Mouse (Mus musculus) T-helper 2 cell (primary cell): ENCODE results near the gene Lrrc29.

Experiments
- in situ Hi-C: fragments of 300-600 bp; cut with MboI, MseI; formaldehyde crosslinking; loops from one replicate; pipeline ENCODE4 v1.15.1; 2025; ENCODE audit warnings: high pct_unique_total_duplicates

Gene Lrrc29

GRCm38 (mm10) chr8:105345061-105345975 is 19.2 kb upstream of the Lrrc29 start:
- in situ Hi-C loops: loop anchor here (25.0 kb wide), 1 partner anchor 717 kb away; the partner anchor contains the start of gene Nfatc3

DNA sequence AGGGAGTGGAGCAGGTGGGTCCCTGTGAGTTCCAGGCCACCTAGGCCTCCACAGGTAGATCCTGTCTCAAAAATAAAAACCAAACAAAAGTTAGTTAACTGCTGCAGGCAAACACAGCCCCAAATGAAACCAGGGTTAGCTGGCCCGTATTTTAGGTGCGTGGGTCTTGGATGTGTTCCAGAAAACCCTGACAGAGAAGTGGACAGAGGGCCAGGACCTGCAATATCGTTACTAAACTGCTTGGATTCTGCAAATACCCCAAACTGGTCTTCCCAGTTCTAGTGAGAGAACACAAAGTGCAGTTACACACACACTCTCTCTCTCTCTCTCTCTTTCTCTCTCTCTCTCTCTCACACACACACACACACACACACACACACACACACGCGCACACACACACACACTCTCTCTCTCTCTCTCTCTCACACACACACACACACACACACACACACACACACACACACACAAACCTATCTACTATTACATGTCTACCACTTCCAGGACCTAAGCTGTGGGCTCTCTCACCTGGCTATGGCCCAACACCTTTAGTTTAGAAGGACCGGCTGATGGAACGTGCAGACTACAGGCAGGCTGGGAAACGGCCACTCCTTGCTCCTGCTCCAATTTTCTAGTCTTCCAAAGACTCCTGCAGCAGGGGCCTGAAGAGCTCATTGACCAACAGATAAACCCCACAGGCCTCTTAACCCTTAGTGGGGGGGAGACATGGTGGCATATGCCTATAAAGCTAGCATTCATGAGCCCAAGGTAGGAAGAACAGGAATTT is 17.9 kb upstream of the Lrrc29 start:
- in situ Hi-C loops: loop anchor here (25.0 kb wide), 1 partner anchor 718 kb away; the partner anchor contains the start of gene Nfatc3

- in situ Hi-C loops: loop anchor here (25.0 kb wide), 1 partner anchor 720 kb away; the partner anchor contains the start of gene Nfatc3
Observed at GRCm38 (mm10) chr8:105342768-105343167, 16.7 kb upstream of the Lrrc29 start.

DNA sequence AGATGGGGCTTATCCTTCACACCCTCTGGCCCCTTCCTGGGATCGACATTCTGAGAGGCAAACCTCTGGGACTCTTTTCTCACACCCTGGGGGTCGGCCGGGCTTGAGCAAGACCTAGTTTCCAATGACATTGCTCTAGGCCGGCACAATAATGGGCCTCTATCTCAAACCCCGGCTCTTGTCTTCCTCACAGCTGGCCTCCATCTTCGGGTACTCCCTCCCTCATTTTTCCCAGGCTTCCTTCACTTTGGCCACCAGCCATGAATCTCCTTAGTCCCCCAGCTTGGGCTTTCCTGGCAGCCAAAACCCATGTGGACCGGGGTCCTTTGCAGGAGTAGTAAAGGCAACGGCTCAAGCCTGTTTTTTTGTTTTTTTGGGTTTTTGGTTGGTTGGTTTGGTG is 15.3 kb upstream of the Lrrc29 start:
- in situ Hi-C loops: loop anchor here (25.0 kb wide), 1 partner anchor 721 kb away; the partner anchor contains the start of gene Nfatc3

GRCm38 (mm10) chr8:105339886-105340635 is 14.0 kb upstream of the Lrrc29 start:
- in situ Hi-C loops: loop anchor here (25.0 kb wide), 1 partner anchor 722 kb away; the partner anchor contains the start of gene Nfatc3

DNA sequence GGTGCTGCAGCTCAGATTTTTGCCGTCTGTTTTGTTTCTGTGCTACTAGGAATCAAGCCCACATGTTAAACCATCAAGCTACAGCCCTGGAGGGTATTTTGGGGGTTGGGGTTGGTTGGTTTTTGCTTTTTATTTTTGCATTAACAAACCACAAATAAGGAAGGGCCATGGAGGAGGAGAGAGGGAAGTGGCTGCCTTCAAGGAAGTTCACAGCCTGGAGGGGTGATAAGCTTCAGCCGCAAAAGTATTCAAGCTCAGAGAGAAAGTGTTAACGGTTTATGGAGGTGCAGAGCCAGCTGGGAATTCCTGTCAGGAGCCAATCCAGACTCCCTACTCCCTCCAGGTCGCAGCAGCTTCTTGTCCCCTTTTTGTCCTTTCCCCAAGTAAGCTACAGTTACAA is 12.9 kb upstream of the Lrrc29 start:
- in situ Hi-C loops: loop anchor here (25.0 kb wide), 1 partner anchor 723 kb away; the partner anchor contains the start of gene Nfatc3

DNA sequence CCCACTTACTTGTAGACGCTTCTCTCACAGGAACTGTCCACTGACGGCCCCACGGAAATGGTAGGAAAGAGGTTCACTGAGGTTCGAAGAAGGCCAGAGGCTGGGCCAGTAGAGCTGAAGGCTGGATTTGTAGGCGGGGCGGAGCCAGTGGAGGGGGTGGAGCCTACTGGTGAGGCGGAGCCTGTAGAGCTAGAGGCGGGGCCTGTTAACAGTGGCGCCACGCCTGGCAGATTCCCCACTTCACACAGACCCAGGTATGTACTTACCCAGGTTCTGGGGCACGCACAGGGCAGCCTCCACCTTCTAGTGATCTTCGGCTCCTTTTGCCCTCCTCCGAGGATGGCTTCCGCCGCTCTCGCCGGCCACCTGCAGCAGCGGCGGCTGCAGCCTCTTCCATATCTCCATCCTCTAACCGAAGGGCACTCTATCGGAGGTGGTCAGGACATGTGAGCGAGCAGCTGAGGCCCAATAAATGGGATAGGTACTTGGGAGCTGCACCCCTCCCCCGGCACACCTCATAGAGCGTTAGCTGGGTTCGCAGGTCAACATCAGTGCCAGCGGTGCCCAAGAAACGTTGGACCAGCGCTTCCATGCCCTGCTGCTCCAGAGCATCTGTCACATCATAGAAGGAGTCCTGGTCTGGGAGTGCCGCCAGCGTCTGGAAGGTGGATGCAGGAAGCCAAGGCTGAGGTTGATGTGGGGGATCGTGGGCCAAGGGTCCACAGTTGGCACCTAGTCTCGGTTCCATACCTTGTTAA is 10.5 kb upstream of the Lrrc29 start:
- in situ Hi-C loops: loop anchor here (25.0 kb wide), 1 partner anchor 726 kb away; the partner anchor contains the start of gene Nfatc3

DNA sequence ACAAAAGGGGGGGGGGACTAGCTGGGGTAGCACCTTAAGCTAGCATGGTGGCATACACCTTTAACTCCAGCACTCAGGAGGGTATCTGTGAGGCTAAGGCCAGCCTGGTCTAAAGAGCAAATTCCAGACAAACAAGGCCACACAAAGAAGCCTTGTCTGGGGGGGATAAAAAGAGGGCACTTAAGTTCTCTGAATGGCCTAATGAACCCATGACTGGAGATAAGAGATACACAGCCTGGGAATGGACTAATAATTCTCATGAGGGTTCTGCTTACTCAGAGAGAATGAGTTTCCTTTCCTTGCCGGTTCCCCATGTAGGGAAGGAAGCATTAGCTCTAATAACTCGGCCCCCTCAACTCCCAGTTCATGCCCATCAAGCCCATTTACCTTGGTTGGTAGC is 6.4 kb upstream of the Lrrc29 start:
- in situ Hi-C loops: loop anchor here (25.0 kb wide), 1 partner anchor 730 kb away; the partner anchor contains the start of gene Nfatc3

- in situ Hi-C loops: loop anchor here (25.0 kb wide), 1 partner anchor 730 kb away; the partner anchor contains the start of gene Nfatc3
Observed at GRCm38 (mm10) chr8:105331931-105332330, 5.9 kb upstream of the Lrrc29 start.

DNA sequence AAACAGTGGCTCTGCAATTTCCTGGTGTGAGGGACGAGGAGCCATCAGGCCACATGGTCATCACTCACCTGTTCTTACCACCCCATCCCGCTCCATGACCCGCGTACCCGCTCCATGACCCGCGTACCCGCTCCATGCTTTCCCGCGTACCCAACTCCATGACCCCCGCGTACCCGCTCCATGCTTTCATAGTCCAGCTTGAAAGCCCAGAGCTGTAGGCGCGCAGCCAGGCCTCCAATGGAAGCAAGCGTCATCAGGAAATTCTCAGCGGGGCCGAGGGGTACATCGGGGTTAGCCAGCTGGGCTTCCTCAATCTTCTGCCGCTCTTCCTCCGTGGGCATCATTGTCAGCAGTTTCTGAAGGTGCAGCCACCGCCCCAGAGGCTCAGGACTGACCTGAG is 5.4 kb upstream of the Lrrc29 start:
- in situ Hi-C loops: loop anchor here (25.0 kb wide), 1 partner anchor 731 kb away; the partner anchor contains the start of gene Nfatc3

DNA sequence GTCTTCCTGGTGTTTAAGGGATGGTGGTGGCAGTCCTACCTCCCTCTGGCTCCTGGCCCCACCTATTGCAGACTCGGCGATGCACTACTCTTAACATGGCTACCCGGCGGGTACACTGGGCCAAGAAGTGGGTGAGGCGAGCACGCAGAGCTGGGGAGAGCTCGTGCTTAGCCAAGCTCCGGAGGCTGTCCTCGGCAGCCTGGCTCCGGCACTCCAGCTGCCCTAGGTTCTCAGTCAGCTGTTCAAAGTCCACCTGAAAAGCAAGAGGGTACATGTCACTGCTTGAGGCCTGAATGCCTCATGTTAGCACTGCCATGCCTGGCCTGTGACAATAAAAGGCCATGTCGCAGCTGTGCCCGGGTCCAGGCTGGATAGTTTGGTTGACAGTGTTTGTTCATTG is 4.2 kb upstream of the Lrrc29 start:
- in situ Hi-C loops: loop anchor here (25.0 kb wide), 1 partner anchor 732 kb away; the partner anchor contains the start of gene Nfatc3

DNA sequence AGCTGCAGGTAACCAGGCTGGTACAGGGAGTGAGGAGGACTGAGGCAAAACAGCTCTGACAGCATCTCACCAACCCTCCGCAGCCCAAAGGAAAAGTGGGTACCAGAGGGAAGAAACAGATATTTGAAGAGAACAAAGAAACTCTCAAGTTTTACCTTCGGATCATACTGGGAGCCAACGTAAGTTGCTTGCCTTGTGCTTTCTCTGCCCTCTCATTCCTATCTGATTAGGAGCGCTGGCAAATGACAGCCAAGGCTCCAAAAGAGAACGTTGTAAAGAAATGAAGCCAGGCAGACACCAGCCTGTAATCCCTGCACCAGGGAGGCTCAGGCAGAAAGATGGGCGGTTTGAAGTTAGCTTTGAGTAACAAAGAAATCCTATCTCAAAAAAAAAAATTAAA is 890 bp upstream of the Lrrc29 start:
- in situ Hi-C loops: loop anchor here (10.0 to 25.0 kb wide), 2 partner anchors 735 to 888 kb away; partner anchors contain the start of genes Nfatc3, Prmt7 and Slc7a6os

- in situ Hi-C loops: loop anchor here (10.0 to 25.0 kb wide), 2 partner anchors 737 to 889 kb away; partner anchors contain the start of genes Nfatc3, Prmt7 and Slc7a6os
Observed at GRCm38 (mm10) chr8:105325641-105326093, 411 bp downstream of the Lrrc29 start.

- in situ Hi-C loops: loop anchor here (10.0 kb wide), 1 partner anchor 892 kb away; the partner anchor contains the start of genes Prmt7 and Slc7a6os
Observed at GRCm38 (mm10) chr8:105323183-105323582, 2.9 kb downstream of the Lrrc29 start.

DNA sequence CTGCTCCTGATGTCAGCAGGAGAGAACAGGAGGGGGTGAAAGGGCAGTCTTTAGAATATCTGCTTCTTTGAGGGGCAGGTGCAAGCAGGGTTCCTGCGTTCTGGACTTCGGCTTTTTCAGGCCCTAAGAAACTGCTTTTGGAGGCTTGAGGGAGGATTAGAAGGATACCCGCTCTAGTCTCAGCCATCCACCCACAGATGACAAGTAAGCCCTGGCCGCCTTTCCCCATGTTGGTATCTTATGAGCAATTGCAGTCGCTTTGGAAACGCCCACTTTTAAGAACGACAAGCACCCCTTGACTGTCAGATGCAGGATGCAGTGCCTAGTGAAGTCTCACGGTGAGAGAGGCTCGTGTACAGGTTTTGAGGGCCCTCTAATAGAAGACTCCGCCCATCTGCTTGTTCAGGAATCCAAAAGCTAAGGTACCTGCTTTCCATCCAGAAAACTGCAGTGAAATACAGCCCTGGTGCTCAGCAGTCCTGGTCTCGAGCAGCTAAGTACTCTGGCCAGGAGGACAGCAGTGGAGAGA is 7.4 kb downstream of the Lrrc29 start:
- in situ Hi-C loops: no loop called here

DNA sequence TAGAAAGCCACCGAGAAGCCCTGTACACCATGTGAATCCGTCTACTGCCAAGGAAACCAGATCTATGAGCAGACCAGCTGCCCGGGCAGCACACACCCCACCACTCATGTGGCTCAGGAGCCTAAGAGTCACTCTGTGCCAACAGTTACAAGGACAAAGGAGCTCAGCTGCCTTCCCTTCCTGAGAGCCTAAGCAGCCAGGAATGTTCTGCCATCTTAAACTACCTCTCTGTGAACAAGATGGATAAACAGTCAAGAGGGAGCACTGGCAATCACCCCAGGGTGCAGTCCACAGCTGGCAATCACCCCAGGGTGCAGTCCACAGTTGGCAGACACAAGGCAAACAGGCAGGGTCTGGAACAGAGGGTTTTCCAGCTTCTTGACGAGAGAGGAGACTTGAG is 8.1 kb downstream of the Lrrc29 start:
- in situ Hi-C loops: no loop called here

GRCm38 (mm10) chr8:105315073-105315769 is 10.9 kb downstream of the Lrrc29 start:
- in situ Hi-C loops: no loop called here

DNA sequence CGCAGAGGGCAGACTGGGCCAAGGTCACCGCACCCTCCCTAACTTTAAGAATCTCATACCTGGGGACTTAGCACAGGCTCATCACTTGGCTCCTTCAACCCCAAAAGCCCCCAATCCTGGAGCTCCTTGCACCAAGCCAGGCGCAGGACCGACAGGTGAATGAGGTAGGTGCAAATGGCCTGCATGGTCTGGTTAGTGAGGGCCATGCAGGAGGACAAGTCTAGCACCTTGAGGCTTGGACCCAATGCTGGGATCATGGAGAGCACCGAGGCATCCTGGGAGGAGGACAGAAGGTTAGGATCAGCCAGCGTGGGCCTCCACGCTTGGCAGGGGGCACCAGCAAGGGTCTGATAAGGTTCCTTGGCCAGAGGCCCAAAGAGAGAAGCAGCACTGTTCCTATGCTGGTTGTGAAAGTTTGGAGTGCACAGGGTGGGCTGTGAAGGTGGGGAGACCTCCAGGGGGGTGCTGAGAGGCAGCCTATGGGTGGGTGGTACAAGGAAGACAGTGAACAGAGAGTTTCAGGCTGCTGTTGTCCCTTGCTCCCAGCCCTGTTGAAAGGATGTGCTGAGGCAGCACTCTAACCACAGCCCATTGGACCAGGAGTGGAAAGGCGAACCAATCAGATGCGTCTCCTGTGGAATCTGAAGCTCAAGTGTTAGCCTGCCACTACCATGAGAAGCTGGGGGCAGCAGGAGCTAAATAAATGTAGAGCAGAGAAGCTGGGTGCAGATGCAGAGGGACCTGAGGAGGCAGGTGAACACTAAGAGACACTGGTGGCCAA is 12.3 kb downstream of the Lrrc29 start:
- in situ Hi-C loops: no loop called here
